Mouse (Mus musculus) MEL (cell line): ENCODE measurements at regions not wholly inside any gene's neighbourhood (a gene's known extent, or its start where the extent isn't known, plus 50 kb on each side); places are given as distances from the start of the nearest gene placed in this dataset.
A peak's percentile ranks its signal among the peaks of the same experiment; 100 is the strongest.

Experiments
- DNase-seq: peaks from one replicate; pipeline ENCODE4 v3.0.0; 2011; ENCODE audit warnings: low read depth, low spot score
- H3K27ac ChIP-seq: 2 replicates; pipeline ENCODE4 v1.5.1; 2012; ENCODE audit warnings: low read depth, mild to moderate bottlenecking, control low read depth, low read length, moderate library complexity; ENCODE audit not compliant: control insufficient read depth
- H3K27me3 ChIP-seq, 2 experiments: fragments of 150-350 bp in 1 of 2; sonication (generic) in 1 of 2; 2 replicates each; pipeline ENCODE4 v1.6.1; 2012; ENCODE audit warnings: low read length in 2 of 2, mild to moderate bottlenecking in 2 of 2, improper control_type of control experiment in 1 of 2, moderate library complexity in 1 of 2; ENCODE audit not compliant: insufficient read depth in 2 of 2, control insufficient read depth in 1 of 2
- H3K36me3 ChIP-seq, 2 experiments: 2 replicates each; pipeline ENCODE4 v1.6.1; 2012 to 2014; ENCODE audit warnings: low read length in 2 of 2, improper control_type of control experiment in 1 of 2, inconsistent platforms in 1 of 2, mild to moderate bottlenecking in 1 of 2; ENCODE audit not compliant: insufficient read depth in 2 of 2, control insufficient read depth in 1 of 2
- H3K4me1 ChIP-seq, 2 experiments: fragments of 150-350 bp in 1 of 2; sonication (generic) in 1 of 2; 2 replicates each; pipeline ENCODE4 v1.6.1; 2012; ENCODE audit warnings: low read length in 2 of 2, improper control_type of control experiment in 1 of 2, mild to moderate bottlenecking in 1 of 2; ENCODE audit not compliant: insufficient read depth in 2 of 2, control insufficient read depth in 1 of 2
- H3K4me3 ChIP-seq, 2 experiments: fragments of 150-350 bp in 1 of 2; sonication (generic) in 1 of 2; 2 replicates each; pipeline ENCODE4 v1.5.1; 2012; ENCODE audit warnings: low read depth in 2 of 2, low read length in 2 of 2, mild to moderate bottlenecking in 2 of 2, moderate library complexity in 2 of 2, control low read depth in 1 of 2, improper control_type of control experiment in 1 of 2; ENCODE audit not compliant: control insufficient read depth in 1 of 2, insufficient read depth in 1 of 2
- H3K79me2 ChIP-seq: 2 replicates; pipeline ENCODE4 v1.6.1; 2012; ENCODE audit warnings: mild to moderate bottlenecking, low read length, moderate library complexity; ENCODE audit not compliant: control insufficient read depth, poor library complexity, insufficient read depth
- H3K9ac ChIP-seq: 2 replicates; pipeline ENCODE4 v1.6.1; 2012; ENCODE audit warnings: low read depth, mild to moderate bottlenecking, control low read depth, low read length, moderate library complexity; ENCODE audit not compliant: control insufficient read depth, poor library complexity, severe bottlenecking
- H3K9me3 ChIP-seq: fragments of 150-350 bp; sonication (generic); replicated peaks from 2 replicates; pipeline ENCODE4 v1.6.1; 2012; ENCODE audit warnings: mild to moderate bottlenecking, low read length, improper control_type of control experiment, moderate library complexity; ENCODE audit not compliant: insufficient read depth
- CHD1 ChIP-seq: IDR thresholded peaks from 2 replicates; pipeline ENCODE4 v1.6.1; 2012; ENCODE audit warnings: low read depth, mild to moderate bottlenecking, inconsistent platforms, low read length, improper control_type of control experiment
- CHD2 ChIP-seq: IDR thresholded peaks from 2 replicates; pipeline ENCODE4 v1.6.1; 2011; ENCODE audit warnings: low read length, improper control_type of control experiment
- CTCF ChIP-seq, 3 experiments: IDR thresholded peaks in 2 of 3; conservative IDR thresholded peaks in 1 of 3; 2 replicates each; pipeline ENCODE4 v1.5.1; 2011 to 2012; ENCODE audit warnings: low read length in 3 of 3, low read depth in 2 of 3, mild to moderate bottlenecking in 2 of 3, improper control_type of control experiment in 1 of 3, inconsistent platforms in 1 of 3, mixed read lengths in 1 of 3, moderate library complexity in 1 of 3; ENCODE audit not compliant: control insufficient read depth in 1 of 3, insufficient read depth in 1 of 3, poor library complexity in 1 of 3, severe bottlenecking in 1 of 3
- EP300 ChIP-seq, 2 experiments: IDR thresholded peaks; 2 replicates each; pipeline ENCODE4 v1.6.1; 2011; ENCODE audit warnings: improper control_type of control experiment in 2 of 2, low read length in 2 of 2, low read depth in 1 of 2, mild to moderate bottlenecking in 1 of 2
- GABPA ChIP-seq: IDR thresholded peaks from 2 replicates; pipeline ENCODE4 v1.6.1; 2012; ENCODE audit warnings: low read depth, mild to moderate bottlenecking, inconsistent platforms, low read length, improper control_type of control experiment, moderate library complexity
- GATA1 ChIP-seq: IDR thresholded peaks from 2 replicates; pipeline ENCODE4 v1.6.1; 2011; ENCODE audit warnings: low read depth, low read length, improper control_type of control experiment
- HCFC1 ChIP-seq: IDR thresholded peaks from 2 replicates; pipeline ENCODE4 v1.6.1; 2012; ENCODE audit warnings: low read depth, mild to moderate bottlenecking, inconsistent platforms, low read length, improper control_type of control experiment, moderate library complexity
- JUND ChIP-seq: IDR thresholded peaks from 2 replicates; pipeline ENCODE4 v1.6.1; 2011; ENCODE audit warnings: low read depth, mild to moderate bottlenecking, improper control_type of control experiment, low read length
- KAT2A ChIP-seq: conservative IDR thresholded peaks from 2 replicates; pipeline ENCODE4 v1.6.1; 2012; ENCODE audit warnings: low read depth, low read length, improper control_type of control experiment, inconsistent platforms
- MYC ChIP-seq: IDR thresholded peaks from 2 replicates; pipeline ENCODE4 v1.6.1; 2011; ENCODE audit warnings: low read depth, mild to moderate bottlenecking, low read length, improper control_type of control experiment, moderate library complexity
- NELFE ChIP-seq: IDR thresholded peaks from 2 replicates; pipeline ENCODE4 v1.6.1; 2011; ENCODE audit warnings: low read depth, low read length, improper control_type of control experiment
- RAD21 ChIP-seq: IDR thresholded peaks from 2 replicates; pipeline ENCODE4 v1.6.1; 2011; ENCODE audit warnings: mild to moderate bottlenecking, low read depth, low read length, improper control_type of control experiment
- SMC3 ChIP-seq: IDR thresholded peaks from 2 replicates; pipeline ENCODE4 v1.6.1; 2011; ENCODE audit warnings: low read depth, low read length, improper control_type of control experiment
- TBP ChIP-seq: IDR thresholded peaks from 2 replicates; pipeline ENCODE4 v1.8.0; 2011; ENCODE audit warnings: low read depth, low read length, improper control_type of control experiment
- UBTF ChIP-seq: IDR thresholded peaks from 2 replicates; pipeline ENCODE4 v1.6.1; 2012; ENCODE audit warnings: low read depth, mild to moderate bottlenecking, inconsistent platforms, low read length, improper control_type of control experiment, moderate library complexity, borderline replicate concordance; ENCODE audit not compliant: insufficient read depth
- USF2 ChIP-seq, 2 experiments: IDR thresholded peaks; 2 replicates each; pipeline ENCODE4 v1.6.1; 2011 to 2012; ENCODE audit warnings: improper control_type of control experiment in 2 of 2, low read length in 2 of 2, borderline replicate concordance in 1 of 2, inconsistent platforms in 1 of 2, low read depth in 1 of 2, mild to moderate bottlenecking in 1 of 2; ENCODE audit not compliant: insufficient read depth in 1 of 2
- ZMIZ1 ChIP-seq: IDR thresholded peaks from 2 replicates; pipeline ENCODE4 v1.6.1; 2012; ENCODE audit warnings: low read depth, mild to moderate bottlenecking, inconsistent platforms, low read length, improper control_type of control experiment, moderate library complexity
- ZNF384 ChIP-seq: IDR thresholded peaks from 2 replicates; pipeline ENCODE4 v1.6.1; 2012; ENCODE audit warnings: low read depth, mild to moderate bottlenecking, inconsistent platforms, low read length, improper control_type of control experiment

GRCm38 (mm10) chr10:84020023-84020620 is 297.5 kb downstream of the 1500009L16Rik start:
- H3K4me3 ChIP-seq, result no peak overlapping the region
- H3K9me3 ChIP-seq, result no peaks in the 10 kb centered on the region
- no peaks in the 10 kb centered on the region for H3K4me1 ChIP-seq
- H3K27me3 ChIP-seq, result no peaks in the 10 kb centered on the region
- no peak overlapping the region for H3K9ac ChIP-seq
- no peaks in the 10 kb centered on the region for H3K36me3 ChIP-seq
- H3K27ac ChIP-seq, result no peak overlapping the region
- no peaks in the 10 kb centered on the region for H3K79me2 ChIP-seq
- no peak for DNase-seq
- TF ChIP-seq CTCF (IDR thresholded peaks at IDR 0.05 in 2 of 3, conservative IDR thresholded peaks at IDR 0.05 in 1 of 3; ENCODE audit: control insufficient read depth in 1 of 3, insufficient read depth in 1 of 3, low read depth in 2 of 3, low read length in 3 of 3, poor library complexity in 1 of 3, severe bottlenecking in 1 of 3) (peak; percentile 28 to 43 (median 34); a peak in 5 of 6 replicates), ZMIZ1 (no peak), SMC3 (peak; percentile 22; the same call in 1 of the 2 replicates)

GRCm38 (mm10) chr10:84021167-84022120 is 298.8 kb downstream of the 1500009L16Rik start:
- no peaks in the 10 kb centered on the region for H3K36me3 ChIP-seq
- DNase-seq, result no peak
- H3K4me3 ChIP-seq, result no peak overlapping the region
- no peak for TF ChIP-seq EP300 (IDR thresholded peaks at IDR 0.05; ENCODE audit: low read depth in 1 of 2, low read length in 2 of 2)
- no peak for TF ChIP-seq CHD1
- no peak for TF ChIP-seq HCFC1
- TF ChIP-seq CHD2, result no peak
- no peak for TF ChIP-seq CTCF (IDR thresholded peaks at IDR 0.05 in 2 of 3, conservative IDR thresholded peaks at IDR 0.05 in 1 of 3; ENCODE audit: control insufficient read depth in 1 of 3, insufficient read depth in 1 of 3, low read depth in 2 of 3, low read length in 3 of 3, poor library complexity in 1 of 3, severe bottlenecking in 1 of 3)
- TF ChIP-seq JUND, result no peak
- TF ChIP-seq GABPA, result no peak
- no peak for TF ChIP-seq USF2 (IDR thresholded peaks at IDR 0.05; ENCODE audit: borderline replicate concordance in 1 of 2, insufficient read depth in 1 of 2, low read depth in 1 of 2, low read length in 2 of 2)
- no peak for TF ChIP-seq UBTF
- no peaks in the 10 kb centered on the region for H3K4me1 ChIP-seq
- no peak overlapping the region for H3K9ac ChIP-seq
- no peaks in the 10 kb centered on the region for H3K79me2 ChIP-seq
- H3K9me3 ChIP-seq, result no peaks in the 10 kb centered on the region
- H3K27ac ChIP-seq, result no peak overlapping the region
- no peaks in the 10 kb centered on the region for H3K27me3 ChIP-seq

- no peak for DNase-seq
- Histone ChIP-seq H3K4me3 (no peak overlapping the region), H3K9ac (no peak overlapping the region), H3K36me3 (no peaks in the 10 kb centered on the region), H3K27me3 (no peaks in the 10 kb centered on the region), H3K9me3 (no peaks in the 10 kb centered on the region), H3K27ac (no peak overlapping the region), H3K4me1 (no peaks in the 10 kb centered on the region), H3K79me2 (no peaks in the 10 kb centered on the region)
- TF ChIP-seq TBP, result no peak
- no peak for TF ChIP-seq MYC
- no peak for TF ChIP-seq HCFC1
- no peak for TF ChIP-seq USF2 (IDR thresholded peaks at IDR 0.05; ENCODE audit: borderline replicate concordance in 1 of 2, insufficient read depth in 1 of 2, low read depth in 1 of 2, low read length in 2 of 2)
- TF ChIP-seq ZNF384, result no peak
- TF ChIP-seq GABPA, result no peak
- no peak for TF ChIP-seq RAD21
- TF ChIP-seq SMC3, result no peak
- no peak for TF ChIP-seq NELFE
- TF ChIP-seq GATA1, result no peak
- TF ChIP-seq KAT2A, result no peak
These were observed 301.6 kb downstream of the 1500009L16Rik start for GRCm38 (mm10) chr10:84024294-84024693.
